Mouse (Mus musculus) C2C12 (cell line): ENCODE results near the gene Gstz1.

Experiments
- CTCF ChIP-seq: IDR thresholded peaks from one replicate; pipeline ENCODE4 v1.5.1; 2011; ENCODE audit not compliant: control insufficient read depth, insufficient read depth, insufficient read length
- FOSL1 ChIP-seq: IDR thresholded peaks from one replicate; pipeline ENCODE4 v1.8.0; 2011; ENCODE audit warnings: mild to moderate bottlenecking, low read length; ENCODE audit not compliant: poor library complexity, insufficient read depth, severe bottlenecking
- MAX ChIP-seq: IDR thresholded peaks from one replicate; pipeline ENCODE4 v1.6.1; 2011; ENCODE audit warnings: mild to moderate bottlenecking, control low read depth
- MYOD1 ChIP-seq: IDR thresholded peaks from one replicate; pipeline ENCODE4 v1.6.1; 2011; ENCODE audit warnings: low read depth; ENCODE audit not compliant: control insufficient read depth, insufficient read length
- MYOG ChIP-seq: IDR thresholded peaks from one replicate; pipeline ENCODE4 v1.6.1; 2011; ENCODE audit not compliant: control insufficient read depth, insufficient read length; ENCODE audit errors: extremely low read depth
- USF1 ChIP-seq: IDR thresholded peaks from one replicate; pipeline ENCODE4 v1.6.1; 2011; ENCODE audit warnings: low read depth, mild to moderate bottlenecking, control low read depth, moderate library complexity

DNA sequence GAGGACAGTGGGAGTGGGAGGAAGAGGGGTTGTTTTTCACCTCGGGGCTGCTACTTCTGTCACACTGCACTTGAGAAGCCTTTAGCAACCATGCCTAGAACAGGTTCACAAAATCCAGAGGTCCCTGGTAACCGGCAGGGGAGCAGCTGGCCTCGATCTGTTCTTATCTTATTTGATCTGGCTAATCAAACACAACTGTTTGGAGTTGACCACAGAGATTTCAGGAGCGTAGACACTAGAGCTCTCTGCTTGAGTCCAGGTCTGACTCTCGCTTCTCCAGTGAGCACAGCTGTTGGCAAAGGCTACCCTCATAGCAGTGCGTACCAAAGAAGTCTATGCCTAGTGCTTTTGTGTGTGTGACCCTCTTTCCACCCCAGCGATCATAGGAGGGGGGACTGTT lies 11.1 kb downstream of the Gstz1 start:
- TF ChIP-seq CTCF: no peak
- TF ChIP-seq MYOD1: no peak
- no peak for TF ChIP-seq USF1
- TF ChIP-seq MAX: no peak
- no peak for TF ChIP-seq MYOG
- no peak for TF ChIP-seq FOSL1
